13 mouse cellular contexts compared by ENCODE assay signal in the genomic region with DNA sequence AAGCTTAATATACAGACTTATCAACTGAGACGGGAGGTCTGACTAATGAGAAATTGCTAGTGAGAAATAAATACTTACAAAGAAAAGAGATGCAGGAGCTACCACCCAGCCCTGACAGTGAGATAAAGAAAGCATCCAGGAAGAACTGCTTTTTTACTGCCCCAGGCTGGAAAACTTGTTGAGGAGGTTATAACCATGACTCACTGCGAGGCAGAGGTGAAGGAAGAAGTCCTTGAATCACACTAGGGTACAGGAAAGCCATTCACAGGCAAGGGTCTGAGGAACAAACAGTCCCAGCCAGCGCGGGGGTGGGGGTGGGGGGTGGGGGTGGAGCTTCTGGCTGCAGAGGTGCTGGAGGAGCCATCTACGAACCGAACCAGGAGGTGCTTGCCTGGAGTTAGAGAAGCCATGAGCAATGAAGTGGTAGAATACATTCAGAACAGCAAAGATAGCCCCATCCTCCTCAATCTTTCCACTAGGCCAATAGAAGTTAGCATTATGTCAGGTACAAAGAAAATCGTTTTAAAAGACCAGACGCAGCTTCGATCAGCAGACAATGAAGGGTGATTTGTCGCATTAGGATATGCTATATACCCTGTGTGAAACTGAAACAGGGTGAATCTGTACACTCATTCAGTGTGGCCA. TPM values are rescaled to one million over a fixed set of nuclear protein-coding genes. Genes with fewer than 3 reads are reported as not detected.
DNase-seq lines count a peak whose midpoint lies in the region; ATAC-seq and TF ChIP-seq lines count a peak whose summit lies in the region.
"Had no signal": no experiment of that assay in that cellular context is flagged by ENCODE, and none has a peak within 500 bp of the region (broad histone marks: within the 10 kb centered on the region; RNA-seq: fewer than 3 reads in every experiment).

No protein-coding gene starts in this region.

- TF ChIP-seq CTCF in intestine, postnatal 0 days (IDR thresholded peaks at IDR 0.05; ENCODE audit: low read depth), result no peak

- H3K9ac ChIP-seq in limb, embryonic 12.5 days (replicated peaks), result no peak overlapping the region
- H3K9ac ChIP-seq in intestine, postnatal 0 days (ENCODE audit: low read depth, low read length), result no peak overlapping the region
- H3K9ac ChIP-seq: forebrain, embryonic 13.5 days; midbrain, embryonic 15.5 days had no signal

- no peak for ATAC-seq in limb, embryonic 12.5 days (ENCODE audit: insufficient number of reproducible peaks, insufficient read depth, low FRiP score, low TSS enrichment, low read depth)
- ATAC-seq in intestine, postnatal 0 days, result peak; percentile 51; the same call in 1 of the 2 replicates
- ATAC-seq: forebrain, embryonic 13.5 days; midbrain, embryonic 15.5 days had no signal

- H3K27me3 ChIP-seq in limb, embryonic 12.5 days, result no peaks in the 10 kb centered on the region
- no peaks in the 10 kb centered on the region for H3K27me3 ChIP-seq in limb, embryonic 10.5 days (ENCODE audit: low read depth, poor library complexity, severe bottlenecking)
- no peaks in the 10 kb centered on the region for H3K27me3 ChIP-seq in intestine, postnatal 0 days (replicated peaks; ENCODE audit: control insufficient read depth, insufficient read depth, low read length)
- H3K27me3 ChIP-seq: forebrain, embryonic 13.5 days; midbrain, embryonic 15.5 days had no signal

- peaks cover 4% of the 10 kb centered on the region; the same call in 1 of the 2 replicates for H3K4me1 ChIP-seq in limb, embryonic 12.5 days (replicated peaks)
- H3K4me1 ChIP-seq in limb, embryonic 10.5 days, result peaks cover 4% of the 10 kb centered on the region; the same call in 1 of the 2 replicates
- no peaks in the 10 kb centered on the region for H3K4me1 ChIP-seq in intestine, postnatal 0 days (replicated peaks; ENCODE audit: control insufficient read depth, insufficient read depth, low read length)
- H3K4me1 ChIP-seq: forebrain, embryonic 13.5 days; midbrain, embryonic 15.5 days had no signal

- no peaks in the 10 kb centered on the region for H3K36me3 ChIP-seq in limb, embryonic 12.5 days
- no peaks in the 10 kb centered on the region for H3K36me3 ChIP-seq in limb, embryonic 10.5 days
- no peaks in the 10 kb centered on the region for H3K36me3 ChIP-seq in intestine, postnatal 0 days (ENCODE audit: control insufficient read depth, insufficient read depth)
- H3K36me3 ChIP-seq: midbrain, embryonic 15.5 days had no signal

- H3K4me2 ChIP-seq in limb, embryonic 12.5 days, result 0 out of 2 replicates have a peak overlapping the region, but pooled peaks have one; percentile 8
- H3K4me2 ChIP-seq in intestine, postnatal 0 days (replicated peaks; ENCODE audit: low read depth), result peak overlapping the region; percentile 44
- H3K4me2 ChIP-seq: forebrain, embryonic 13.5 days; midbrain, embryonic 15.5 days had no signal

- no peak overlapping the region for H3K27ac ChIP-seq in limb, embryonic 12.5 days
- no peak overlapping the region for H3K27ac ChIP-seq in limb, embryonic 10.5 days
- no peak overlapping the region for H3K27ac ChIP-seq in intestine, postnatal 0 days (ENCODE audit: low read depth, low read length)
- H3K27ac ChIP-seq: forebrain, embryonic 13.5 days; layer of hippocampus, adult 2 months; midbrain, embryonic 15.5 days had no signal

- DNase-seq in embryo, embryonic 10 days (ENCODE audit: low spot score), result peak; percentile 21
- DNase-seq in embryo, embryonic 10.5 days (ENCODE audit: low spot score), result no peak
- no peak for DNase-seq in limb, embryonic 10.5 days (ENCODE audit: low spot score)
- peak; percentile 30 for DNase-seq in NIH3T3 (ENCODE audit: low read depth)
- DNase-seq in spleen, postnatal 10 days (ENCODE audit: low spot score in 2 of 2), result no peak
- DNase-seq in layer of hippocampus, adult 11-12 months (ENCODE audit: low spot score), result no peak
- DNase-seq: cerebellum, adult 9-11 months; right cerebral cortex, adult 18-20 months had no signal

- no peaks in the 10 kb centered on the region for H3K9me3 ChIP-seq in limb, embryonic 12.5 days
- H3K9me3 ChIP-seq in limb, embryonic 10.5 days (replicated peaks), result no peaks in the 10 kb centered on the region
- no peaks in the 10 kb centered on the region for H3K9me3 ChIP-seq in intestine, postnatal 0 days (ENCODE audit: control insufficient read depth)
- H3K9me3 ChIP-seq: forebrain, embryonic 13.5 days; midbrain, embryonic 15.5 days had no signal

- WGBS in limb, embryonic 12.5 days, result 37% methylated on average over 10 of the region's 10 CpGs
- WGBS in limb, embryonic 10.5 days, result 35% methylated on average over 10 of the region's 10 CpGs
- 23% methylated on average over 10 of the region's 10 CpGs for WGBS in intestine, postnatal 0 days

- H3K4me3 ChIP-seq in limb, embryonic 12.5 days (replicated peaks), result no peak overlapping the region
- H3K4me3 ChIP-seq in limb, embryonic 10.5 days, result no peak overlapping the region
- no peak overlapping the region for H3K4me3 ChIP-seq in intestine, postnatal 0 days (ENCODE audit: low read depth, low read length)
- H3K4me3 ChIP-seq: forebrain, embryonic 13.5 days; layer of hippocampus, adult 2 months; midbrain, embryonic 15.5 days had no signal

RNA-seq across cellular contexts. Expression of a gene that starts 30.2 kb away (rescaled TPM):
- 41.3 and 46.6 TPM in 2 replicates for polyA plus RNA-seq in limb, embryonic 12.5 days (2016; fragmentation: Nextera tagmentation; extraction: Ambion mirVana)
- polyA plus RNA-seq in limb, embryonic 10.5 days (2016; fragmentation: Nextera tagmentation; extraction: Ambion mirVana), result 42.2 and 45.2 TPM in 2 replicates
- 14.6 and 17.8 TPM in 2 replicates for polyA plus RNA-seq in intestine, postnatal 0 days (2015; fragmentation: Nextera tagmentation; extraction: Ambion mirVana)

Comparison
In these comparisons a context has a peak if more than half of its experiments do, and no peak if none do; other contexts are left out.
1. DNase-seq: peak in embryo, embryonic 10 days (single experiment) and NIH3T3 (single experiment); none in embryo, embryonic 10.5 days (single experiment), limb, embryonic 10.5 days (single experiment), spleen, postnatal 10 days (0 of 2) and layer of hippocampus, adult 11-12 months (single experiment).